Mouse (Mus musculus): Measurements from ENCODE around the gene Per1.

GRCm38 (mm10) chr11:69088103-69088855 lies 6.7 kb upstream of the Per1 start, which contains the start of gene Vamp2:
- TF ChIP-seq GATA1 (IDR thresholded peaks at IDR 0.05; ENCODE audit: borderline replicate concordance, low read length) = no peak
- TF ChIP-seq FLI1 (IDR thresholded peaks at IDR 0.05; ENCODE audit: low read length) = no peak
